Mouse (Mus musculus): ENCODE data around the gene Arhgdib. TPM values are rescaled to one million over a fixed set of nuclear protein-coding genes. Genes with fewer than 3 reads are reported as not detected.

Arhgdib gene
- total RNA-seq, 2 experiments from 2014 or later = 10.4 to 11.7 TPM

GRCm38 (mm10) chr6:136952930-136953329, 11.2 kb upstream of the Arhgdib start:
- no peak for DNase-seq (ENCODE audit: low spot score in 2 of 2)

GRCm38 (mm10) chr6:136950171-136950570, 8.5 kb upstream of the Arhgdib start:
- DNase-seq (ENCODE audit: low spot score in 2 of 2) = no peak

GRCm38 (mm10) chr6:136947716-136948115, 6.0 kb upstream of the Arhgdib start:
- no peak for DNase-seq (ENCODE audit: low spot score in 2 of 2)

- DNase-seq (ENCODE audit: low spot score in 2 of 2) = peak in 1 of 2 experiments; percentile 41
Measured at GRCm38 (mm10) chr6:136946943-136947342, 5.2 kb upstream of the Arhgdib start.

GRCm38 (mm10) chr6:136946241-136946640, 4.5 kb upstream of the Arhgdib start:
- DNase-seq (ENCODE audit: low spot score in 2 of 2) = no peak

- no peak for DNase-seq (ENCODE audit: low spot score in 2 of 2)
Measured at GRCm38 (mm10) chr6:136944511-136944910, 2.8 kb upstream of the Arhgdib start.

GRCm38 (mm10) chr6:136943392-136943791, 1.7 kb upstream of the Arhgdib start:
- no peak for DNase-seq (ENCODE audit: low spot score in 2 of 2)

GRCm38 (mm10) chr6:136942280-136942679, 581 bp upstream of the Arhgdib start:
- no peak for DNase-seq (ENCODE audit: low spot score in 2 of 2)

GRCm38 (mm10) chr6:136940188-136940960, 1.3 kb downstream of the Arhgdib start:
- no peak for DNase-seq (ENCODE audit: low spot score in 2 of 2)

- DNase-seq (ENCODE audit: low spot score in 2 of 2) = no peak
Measured at GRCm38 (mm10) chr6:136939326-136940187, 2.1 kb downstream of the Arhgdib start.

- DNase-seq (ENCODE audit: low spot score in 2 of 2) = no peak
Measured at GRCm38 (mm10) chr6:136938331-136939126, 3.2 kb downstream of the Arhgdib start.

- no peak for DNase-seq (ENCODE audit: low spot score in 2 of 2)
Measured at GRCm38 (mm10) chr6:136937117-136937516, 4.6 kb downstream of the Arhgdib start.

GRCm38 (mm10) chr6:136936361-136936760, 5.3 kb downstream of the Arhgdib start:
- no peak for DNase-seq (ENCODE audit: low spot score in 2 of 2)

GRCm38 (mm10) chr6:136935233-136935632, 6.5 kb downstream of the Arhgdib start:
- no peak for DNase-seq (ENCODE audit: low spot score in 2 of 2)

GRCm38 (mm10) chr6:136934068-136934467, 7.6 kb downstream of the Arhgdib start:
- DNase-seq (ENCODE audit: low spot score in 2 of 2) = no peak

- no peak for DNase-seq (ENCODE audit: low spot score in 2 of 2)
Measured at GRCm38 (mm10) chr6:136931246-136931645, 10.5 kb downstream of the Arhgdib start.

GRCm38 (mm10) chr6:136930677-136931076, 11.0 kb downstream of the Arhgdib start:
- DNase-seq (ENCODE audit: low spot score in 2 of 2) = no peak

- DNase-seq (ENCODE audit: low spot score in 2 of 2) = no peak
Measured at GRCm38 (mm10) chr6:136927626-136928025, 14.1 kb downstream of the Arhgdib start.

GRCm38 (mm10) chr6:136925049-136925448, 16.6 kb downstream of the Arhgdib start:
- no peak for DNase-seq (ENCODE audit: low spot score in 2 of 2)

GRCm38 (mm10) chr6:136923532-136923931, 18.2 kb downstream of the Arhgdib start, which contains the start of gene Pde6h:
Pde6h (plus strand) TSS chr6:136923832.
- DNase-seq (ENCODE audit: low spot score in 2 of 2) = no peak

GRCm38 (mm10) chr6:136922871-136923270, 18.8 kb downstream of the Arhgdib start:
- no peak for DNase-seq (ENCODE audit: low spot score in 2 of 2)

All from layer of hippocampus, adult 18-20 months (tissue).